Mouse (Mus musculus) heart, embryonic 12.5 days (tissue): ENCODE data around the gene Selenoh. TPM values are rescaled to one million over a fixed set of nuclear protein-coding genes. Genes with fewer than 3 reads are reported as not detected.
"Not testable (repeated sequence)": the region's sequence is repeated elsewhere in the genome, so short reads cannot be mapped to it uniquely, and the experiment has no call there.

Experiments used
- ATAC-seq: fragments of 200-750 bp; cut with Nextera tagmentation; 2 replicates; pipeline ENCODE4 v1.8.0; 2017; ENCODE audit warnings: moderate TSS enrichment, moderate library complexity; ENCODE audit not compliant: insufficient number of reproducible peaks, low FRiP score
- H3K27ac ChIP-seq: fragments of 300-500 bp; sonication (generic); 2 replicates; pipeline ENCODE4 v1.5.1; 2016; ENCODE audit warnings: mild to moderate bottlenecking, moderate library complexity; ENCODE audit not compliant: poor library complexity, severe bottlenecking
- H3K27me3 ChIP-seq: fragments of 300-500 bp; sonication (generic); replicated peaks from 2 replicates; pipeline ENCODE4 v1.6.1; 2016; ENCODE audit warnings: mild to moderate bottlenecking, moderate library complexity
- H3K36me3 ChIP-seq: fragments of 300-500 bp; sonication (generic); 2 replicates; pipeline ENCODE4 v1.6.1; 2016; ENCODE audit warnings: mild to moderate bottlenecking, moderate library complexity
- H3K4me1 ChIP-seq: fragments of 300-500 bp; sonication (generic); replicated peaks from 2 replicates; pipeline ENCODE4 v1.6.1; 2016; ENCODE audit warnings: mild to moderate bottlenecking
- H3K4me2 ChIP-seq: fragments of 300-500 bp; sonication (generic); 2 replicates; pipeline ENCODE4 v1.6.1; 2016; ENCODE audit warnings: mild to moderate bottlenecking, moderate library complexity
- H3K4me3 ChIP-seq: fragments of 300-500 bp; sonication (generic); 2 replicates; pipeline ENCODE4 v1.5.1; 2016; ENCODE audit warnings: mild to moderate bottlenecking
- H3K9ac ChIP-seq: fragments of 300-500 bp; sonication (generic); 2 replicates; pipeline ENCODE4 v1.6.1; 2016; ENCODE audit warnings: mild to moderate bottlenecking, moderate library complexity
- H3K9me3 ChIP-seq: fragments of 300-500 bp; sonication (generic); replicated peaks from 2 replicates; pipeline ENCODE4 v1.6.1; 2016; ENCODE audit warnings: mild to moderate bottlenecking, moderate library complexity
- WGBS: fragments of 180-500 bp; shearing (Covaris S2); methylation state at CpG from one replicate; pipeline ENCODE4 v1.1.7; 2016; 5-methylcytosine and 5-hydroxymethylcytosine counted together
- polyA plus RNA-seq: library from polyadenylated mRNA; unstranded; fragments of >200 nt; fragmentation: Nextera tagmentation; extraction: Ambion mirVana; gene quantifications from 2 replicates; pipeline ENCODE4 v1.2.1, GENCODE M21; 2016

Gene Selenoh
- polyA plus RNA-seq, 1 experiment from 2014 or later = 279 TPM

DNA sequence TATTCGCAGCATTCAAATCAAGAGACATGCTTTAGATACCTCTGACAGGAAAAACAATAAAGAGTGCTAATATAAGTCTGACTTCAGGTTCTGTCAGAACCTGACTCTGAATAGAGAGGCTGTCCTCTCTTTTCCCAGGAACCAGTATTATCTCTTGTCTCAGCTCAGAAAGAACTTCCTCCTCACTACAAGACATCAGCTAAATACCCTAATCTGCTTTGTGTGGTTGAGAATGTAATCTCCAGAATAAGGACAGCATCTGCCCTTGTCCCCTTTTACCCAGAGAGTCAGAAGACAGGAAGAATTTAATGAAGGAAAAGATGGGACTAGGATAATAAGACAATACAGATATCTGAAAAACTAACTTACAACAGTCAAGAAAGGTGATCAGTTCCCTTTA is 32.9 kb upstream of the Selenoh start:
- 0 out of 2 replicates have a peak, but pooled peaks cover 3% of the 10 kb centered on the region for H3K4me1 ChIP-seq
- H3K9me3 ChIP-seq = no peaks in the 10 kb centered on the region
- WGBS = 64% methylated on average over 1 of the region's 1 CpGs
- H3K27ac ChIP-seq = no peak overlapping the region
- H3K27me3 ChIP-seq = no peaks in the 10 kb centered on the region
- ATAC-seq = no peak
- no peak overlapping the region for H3K4me2 ChIP-seq
- no peak overlapping the region for H3K4me3 ChIP-seq
- peaks cover 41% of the 10 kb centered on the region for H3K36me3 ChIP-seq
- H3K9ac ChIP-seq = no peak overlapping the region

- Histone ChIP-seq H3K27me3 (no peaks in the 10 kb centered on the region), H3K9ac (no peak overlapping the region), H3K9me3 (no peaks in the 10 kb centered on the region), H3K27ac (no peak overlapping the region), H3K4me3 (no peak overlapping the region), H3K36me3 (peaks cover 67% of the 10 kb centered on the region), H3K4me2 (no peak overlapping the region), H3K4me1 (no peaks in the 10 kb centered on the region)
- WGBS = 92% methylated on average over 5 of the region's 5 CpGs
- ATAC-seq = no peak
Measured at GRCm38 (mm10) chr2:84695007-84695695, 24.6 kb upstream of the Selenoh start.

DNA sequence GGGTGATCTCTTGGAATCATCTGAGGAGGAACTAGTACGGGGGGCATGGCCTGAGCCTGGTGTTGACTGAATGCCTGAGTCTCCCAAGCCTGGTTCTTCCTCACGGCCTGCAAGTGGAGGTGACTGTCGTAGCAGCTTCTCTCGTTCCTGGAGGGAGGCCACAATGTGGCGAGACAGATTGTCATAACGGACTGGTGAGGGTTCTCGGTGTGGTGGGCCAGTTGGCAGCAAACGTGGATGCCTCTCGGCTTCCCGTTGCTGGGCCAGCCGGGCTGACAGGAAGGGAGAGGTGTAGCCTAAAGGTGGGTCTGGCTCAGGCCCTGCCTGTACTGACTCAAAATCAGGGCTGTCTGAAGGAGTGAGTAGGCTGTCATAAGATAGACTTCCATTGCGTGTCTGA is 19.5 kb upstream of the Selenoh start:
- Histone ChIP-seq H3K27ac (no peak overlapping the region), H3K4me2 (no peak overlapping the region), H3K36me3 (peaks cover 88% of the 10 kb centered on the region), H3K9ac (no peak overlapping the region), H3K4me3 (no peak overlapping the region), H3K27me3 (no peaks in the 10 kb centered on the region), H3K4me1 (no peaks in the 10 kb centered on the region), H3K9me3 (no peaks in the 10 kb centered on the region)
- 87% methylated on average over 12 of the region's 12 CpGs for WGBS
- no peak for ATAC-seq

DNA sequence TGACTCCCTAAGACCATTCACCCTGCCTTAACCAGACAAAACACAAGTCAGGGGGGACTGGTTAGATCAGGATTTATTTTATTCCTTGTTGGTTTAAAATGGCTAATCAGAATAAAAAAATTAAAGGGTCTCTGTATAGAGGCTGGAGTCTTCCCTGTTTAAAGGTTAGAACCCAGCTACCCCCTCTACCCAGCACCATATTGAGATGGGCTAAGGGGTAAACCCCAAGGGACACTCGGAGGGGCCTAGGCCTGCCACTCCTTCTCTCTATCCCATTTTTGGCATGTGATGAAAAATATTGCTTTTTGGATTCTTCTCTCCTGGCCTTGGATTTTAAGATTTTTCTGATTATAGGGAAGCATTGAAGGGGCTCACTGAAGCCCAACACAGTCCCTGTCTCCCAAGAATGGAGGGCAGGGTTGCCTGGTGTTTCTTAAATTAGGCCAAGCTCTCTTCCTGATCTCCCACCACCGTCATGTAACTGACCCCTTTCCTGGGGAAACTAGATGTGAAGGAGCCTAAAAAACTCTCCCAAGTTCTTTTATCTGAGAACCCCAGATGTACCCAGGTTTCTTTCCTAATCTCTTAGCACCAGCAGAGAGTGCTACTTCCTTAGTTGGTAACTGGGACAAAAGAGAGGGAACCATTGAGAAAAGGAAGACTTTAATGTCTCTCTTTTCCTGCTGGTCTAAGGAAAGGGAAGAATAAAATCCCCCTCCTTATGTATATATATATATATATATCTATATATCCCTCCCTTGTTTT is 17.7 kb upstream of the Selenoh start:
- no peak for ATAC-seq
- H3K27ac ChIP-seq = no peak overlapping the region
- no peaks in the 10 kb centered on the region for H3K9me3 ChIP-seq
- no peak overlapping the region for H3K4me3 ChIP-seq
- WGBS = 59% methylated on average over 2 of the region's 2 CpGs
- H3K27me3 ChIP-seq = no peaks in the 10 kb centered on the region
- no peak overlapping the region for H3K9ac ChIP-seq
- H3K36me3 ChIP-seq = peaks cover 84% of the 10 kb centered on the region
- H3K4me2 ChIP-seq = no peak overlapping the region
- H3K4me1 ChIP-seq = no peaks in the 10 kb centered on the region

GRCm38 (mm10) chr2:84682605-84683183 is 12.1 kb upstream of the Selenoh start:
- peak overlapping the region; percentile 40; the same call in 1 of the 2 replicates for H3K9ac ChIP-seq
- H3K4me1 ChIP-seq = peaks cover 13% of the 10 kb centered on the region
- peaks cover 42% of the 10 kb centered on the region for H3K36me3 ChIP-seq
- ATAC-seq = no peak
- 26% methylated on average over 6 of the region's 6 CpGs for WGBS
- no peaks in the 10 kb centered on the region for H3K27me3 ChIP-seq
- H3K4me3 ChIP-seq = no peak overlapping the region
- peak overlapping the region; percentile 51 for H3K27ac ChIP-seq
- no peaks in the 10 kb centered on the region for H3K9me3 ChIP-seq
- peak overlapping the region; percentile 27 for H3K4me2 ChIP-seq

DNA sequence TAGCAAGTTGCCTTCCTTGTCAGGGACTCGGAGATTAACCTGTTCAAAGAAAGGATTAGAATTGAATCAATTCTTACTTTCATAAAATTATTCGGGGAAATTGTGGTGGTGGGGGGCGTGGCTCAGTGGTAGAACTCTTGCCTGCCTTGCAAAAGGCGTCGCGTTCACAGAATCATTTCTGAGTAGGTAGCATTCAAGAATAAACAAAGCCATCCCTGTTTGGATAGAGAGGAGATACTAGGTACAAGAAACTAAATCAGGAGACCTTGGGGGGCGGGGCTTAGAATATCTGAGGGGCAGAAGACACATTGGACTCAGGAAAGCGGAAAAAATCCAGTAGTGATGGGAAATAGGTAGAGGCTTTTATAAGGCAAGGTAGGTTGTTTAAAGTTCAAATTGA is 8.4 kb upstream of the Selenoh start, which contains the start of gene Tmx2:
Tmx2 (minus strand) TSS at position 125 of the 400 bp plus-strand sequence.
- H3K9me3 ChIP-seq = no peaks in the 10 kb centered on the region
- peaks cover 33% of the 10 kb centered on the region for H3K36me3 ChIP-seq
- no peaks in the 10 kb centered on the region for H3K27me3 ChIP-seq
- H3K27ac ChIP-seq = peak within 1 kb of the TSS; percentile 61
- ATAC-seq = no peak
- peak within 1 kb of the TSS; percentile 81 for H3K4me2 ChIP-seq
- WGBS = 14% methylated on average over 8 of the region's 8 CpGs
- H3K4me3 ChIP-seq = peak within 1 kb of the TSS; percentile 84
- peaks cover 24% of the 10 kb centered on the region for H3K4me1 ChIP-seq
- peak within 1 kb of the TSS; percentile 92 for H3K9ac ChIP-seq

DNA sequence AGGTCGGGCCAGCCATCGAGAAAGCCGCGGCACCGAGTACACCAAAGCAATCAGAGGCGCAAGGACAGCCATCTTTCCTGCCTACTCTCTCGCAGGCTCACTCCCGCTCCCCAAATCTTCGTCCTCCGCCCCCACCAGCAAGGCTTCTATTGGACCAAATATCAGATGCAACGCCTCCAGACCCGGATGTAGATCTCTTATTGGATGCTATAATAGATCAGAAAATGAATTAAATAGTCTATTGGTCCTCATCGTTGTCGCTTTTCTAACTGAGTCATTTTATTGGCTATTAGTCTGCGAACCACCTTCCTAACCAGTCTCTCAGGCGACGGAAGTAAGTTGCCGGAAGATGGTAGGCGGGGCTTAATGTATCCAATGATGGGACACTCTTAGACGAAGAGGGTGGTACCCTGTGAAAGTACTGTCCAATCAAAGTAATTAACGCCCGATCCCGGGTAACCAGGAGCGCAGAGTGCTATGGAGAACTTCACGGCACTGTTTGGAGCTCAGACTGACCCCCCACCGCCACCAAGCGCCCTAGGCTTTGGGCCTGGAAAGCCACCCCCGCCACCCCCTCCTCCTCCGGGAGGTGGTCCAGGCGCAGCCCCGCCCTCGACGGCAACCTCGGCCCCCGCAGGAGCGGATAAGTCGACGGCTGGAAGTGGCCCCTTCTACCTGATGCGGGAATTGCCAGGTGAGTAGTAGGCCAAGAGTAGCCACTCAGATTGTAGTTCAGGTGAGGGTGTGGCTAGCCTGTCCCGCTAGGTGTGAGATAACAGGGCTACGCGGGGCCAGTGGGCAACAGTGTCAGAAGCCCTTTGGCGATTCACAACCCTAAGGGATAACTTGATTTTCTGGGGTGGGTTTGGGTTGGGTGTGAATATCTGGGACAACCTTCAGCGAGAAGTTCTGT is 7.7 kb upstream of the Selenoh start, which contains the start of the genes Gm28635 and Med19:
Gm28635 (minus strand) TSS at position 74 of the 913 bp plus-strand sequence.
Med19 (plus strand) TSS at position 435 of the 913 bp plus-strand sequence.
- ATAC-seq = peak; percentile 99
- WGBS = under 1% methylated on average over 44 of the region's 44 CpGs

GRCm38 (mm10) chr2:84677270-84677967 is 6.8 kb upstream of the Selenoh start:
- peaks cover 47% of the 10 kb centered on the region for H3K36me3 ChIP-seq
- H3K9ac ChIP-seq = peak overlapping the region; percentile 89
- peak overlapping the region; percentile 70 for H3K27ac ChIP-seq
- peaks cover 18% of the 10 kb centered on the region for H3K4me1 ChIP-seq
- H3K4me2 ChIP-seq = peak overlapping the region; percentile 83
- H3K9me3 ChIP-seq = no peaks in the 10 kb centered on the region
- 9% methylated on average over 22 of the region's 22 CpGs for WGBS
- peak; percentile 72 for ATAC-seq
- no peaks in the 10 kb centered on the region for H3K27me3 ChIP-seq
- peak overlapping the region; percentile 84 for H3K4me3 ChIP-seq

More for the DNA sequence above, 7.7 kb upstream of the Selenoh start, which contains the start of the genes Gm28635 and Med19:
- Histone ChIP-seq H3K9me3 (no peaks in the 10 kb centered on the region), H3K27me3 (no peaks in the 10 kb centered on the region), H3K36me3 (peaks cover 39% of the 10 kb centered on the region), H3K27ac (peak within 1 kb of the TSS; percentile 70), H3K4me3 (peak within 1 kb of the TSS; percentile 84), H3K4me2 (peak within 1 kb of the TSS; percentile 83), H3K4me1 (peaks cover 24% of the 10 kb centered on the region), H3K9ac (peak within 1 kb of the TSS; percentile 92)

GRCm38 (mm10) chr2:84671535-84671934 is 965 bp upstream of the Selenoh start:
- not testable (repeated sequence) for H3K27ac ChIP-seq
- peaks cover 61% of the 10 kb centered on the region for H3K36me3 ChIP-seq

More at GRCm38 (mm10) chr2:84671535-84671934, 965 bp upstream of the Selenoh start:
- not testable (repeated sequence) for ATAC-seq, H3K9me3 ChIP-seq, H3K4me3 ChIP-seq, H3K4me2 ChIP-seq, H3K27me3 ChIP-seq, H3K9ac ChIP-seq
- H3K4me1 ChIP-seq = peaks cover 19% of the 10 kb centered on the region
- WGBS = 68% methylated on average over 4 of the region's 5 CpGs
